Mouse (Mus musculus): ENCODE results near the gene Zmym4. TPM values are rescaled to one million over a fixed set of nuclear protein-coding genes. Genes with fewer than 3 reads are reported as not detected.
"Not testable (repeated sequence)": the region's sequence is repeated elsewhere in the genome, so short reads cannot be mapped to it uniquely, and the experiment has no call there.

Gene Zmym4
- total RNA-seq (2021) = 10 to 100 TPM; 53.6 to 55.4 TPM
- long read RNA-seq, partial matches to known transcripts = 3 of 5 reads
- long read RNA-seq, other reads (novel, unspliced or antisense) = 2 of 5 reads

GRCm38 (mm10) chr4:126967864-126968821 lies at the start of gene Zmym4:
Zmym4 (minus strand) TSS chr4:126968135.
- DNase-seq (ENCODE audit: low spot score in 2 of 2) = peak; percentile 91 to 95

- DNase-seq (ENCODE audit: low spot score in 2 of 2) = no peak
Measured at GRCm38 (mm10) chr4:127016366-127016765, 48.4 kb upstream of the Zmym4 start.

GRCm38 (mm10) chr4:127015294-127015993 lies 47.5 kb upstream of the Zmym4 start:
- peak; percentile 87 to 88 for DNase-seq (ENCODE audit: low spot score in 2 of 2)

GRCm38 (mm10) chr4:127005113-127005936 lies 37.4 kb upstream of the Zmym4 start:
- peak; percentile 72 to 79 for DNase-seq (ENCODE audit: low spot score in 2 of 2)

GRCm38 (mm10) chr4:127004384-127004783 lies 36.4 kb upstream of the Zmym4 start:
- no peak for DNase-seq (ENCODE audit: low spot score in 2 of 2)

- no peak for DNase-seq (ENCODE audit: low spot score in 2 of 2)
Measured at GRCm38 (mm10) chr4:127000601-127001105, 32.7 kb upstream of the Zmym4 start.

- DNase-seq (ENCODE audit: low spot score in 2 of 2) = not testable (repeated sequence)
Measured at GRCm38 (mm10) chr4:126999372-126999771, 31.4 kb upstream of the Zmym4 start.

- no peak for DNase-seq (ENCODE audit: low spot score in 2 of 2)
Measured at GRCm38 (mm10) chr4:126992356-126992755, 24.4 kb upstream of the Zmym4 start.

GRCm38 (mm10) chr4:126990553-126990952 lies 22.6 kb upstream of the Zmym4 start:
- no peak for DNase-seq (ENCODE audit: low spot score in 2 of 2)

- no peak for DNase-seq (ENCODE audit: low spot score in 2 of 2)
Measured at GRCm38 (mm10) chr4:126988503-126988902, 20.6 kb upstream of the Zmym4 start.

GRCm38 (mm10) chr4:126986768-126987167 lies 18.8 kb upstream of the Zmym4 start:
- DNase-seq (ENCODE audit: low spot score in 2 of 2) = no peak

- DNase-seq (ENCODE audit: low spot score in 2 of 2) = not testable (repeated sequence)
Measured at GRCm38 (mm10) chr4:126983736-126984525, 16.0 kb upstream of the Zmym4 start.

GRCm38 (mm10) chr4:126983321-126983720 lies 15.4 kb upstream of the Zmym4 start:
- DNase-seq (ENCODE audit: low spot score in 2 of 2) = no peak

- no peak for DNase-seq (ENCODE audit: low spot score in 2 of 2)
Measured at GRCm38 (mm10) chr4:126978706-126979105, 10.8 kb upstream of the Zmym4 start.

- DNase-seq (ENCODE audit: low spot score in 2 of 2) = peak; percentile 23 to 28
Measured at GRCm38 (mm10) chr4:126977467-126977866, 9.5 kb upstream of the Zmym4 start.

GRCm38 (mm10) chr4:126967241-126967863 lies 583 bp downstream of the Zmym4 start:
- DNase-seq (ENCODE audit: low spot score in 2 of 2) = peak; percentile 15 to 22

GRCm38 (mm10) chr4:126958682-126959081 lies 9.3 kb downstream of the Zmym4 start:
- DNase-seq (ENCODE audit: low spot score in 2 of 2) = no peak

- no peak for DNase-seq (ENCODE audit: low spot score in 2 of 2)
Measured at GRCm38 (mm10) chr4:126958261-126958660, 9.7 kb downstream of the Zmym4 start.

GRCm38 (mm10) chr4:126957434-126957833 lies 10.5 kb downstream of the Zmym4 start:
- DNase-seq (ENCODE audit: low spot score in 2 of 2) = no peak

Measured in layer of hippocampus, postnatal 10 days (tissue).